Mouse (Mus musculus): ENCODE measurements around the gene F10.

GRCm38 (mm10) chr8:13019560-13019959 is 17.5 kb upstream of the F10 start:
- TF ChIP-seq CTCF (IDR thresholded peaks at IDR 0.05; ENCODE audit: low read depth, low read length), result no peak
- TF ChIP-seq POLR2A (IDR thresholded peaks at IDR 0.05; ENCODE audit: insufficient read depth, low read length), result no peak
- no peak for TF ChIP-seq EP300 (IDR thresholded peaks at IDR 0.05; ENCODE audit: insufficient read depth, low read depth, low read length)

Measured in ES-Bruce4 (cell line).